Mouse (Mus musculus): ENCODE measurements at regions not wholly inside any gene's neighbourhood (a gene's known extent, or its start where the extent isn't known, plus 50 kb on each side); places are given as distances from the start of the nearest gene placed in this dataset.
"Not testable (repeated sequence)": the region's sequence is repeated elsewhere in the genome, so short reads cannot be mapped to it uniquely, and the experiment has no call there.

DNA sequence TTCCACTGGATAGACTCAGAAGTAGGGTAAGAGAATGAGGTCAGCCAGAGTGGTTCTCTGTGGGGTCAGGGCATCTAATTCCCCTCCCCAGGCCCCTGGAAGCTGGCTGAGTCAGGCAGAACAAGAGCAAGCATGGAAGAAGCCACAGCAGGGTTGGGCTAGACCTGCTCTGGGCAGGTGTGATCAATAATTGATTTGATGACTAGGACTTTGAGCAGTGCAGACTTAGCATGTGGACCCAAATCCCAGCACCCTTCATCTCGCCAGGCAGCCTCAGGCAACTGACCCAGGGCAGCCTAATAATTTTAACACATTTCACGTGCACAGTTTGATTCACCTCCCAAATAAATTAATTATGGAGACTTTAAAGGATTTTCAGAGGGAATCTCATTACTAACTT lies 67.2 kb downstream of the Qdpr start:
- Histone ChIP-seq H3K27me3 (replicated peaks) (no peaks in the 10 kb centered on the region), H3K4me3 (replicated peaks) (no peak overlapping the region), H3K4me1 (replicated peaks) (no peaks in the 10 kb centered on the region), H3K4me2 (replicated peaks) (no peak overlapping the region), H3K36me3 (no peaks in the 10 kb centered on the region), H3K9ac (no peak overlapping the region), H3K9me3 (no peaks in the 10 kb centered on the region), H3K27ac (no peak overlapping the region)
- no peak for ATAC-seq
- 72% methylated on average over 2 of the region's 2 CpGs for WGBS

DNA sequence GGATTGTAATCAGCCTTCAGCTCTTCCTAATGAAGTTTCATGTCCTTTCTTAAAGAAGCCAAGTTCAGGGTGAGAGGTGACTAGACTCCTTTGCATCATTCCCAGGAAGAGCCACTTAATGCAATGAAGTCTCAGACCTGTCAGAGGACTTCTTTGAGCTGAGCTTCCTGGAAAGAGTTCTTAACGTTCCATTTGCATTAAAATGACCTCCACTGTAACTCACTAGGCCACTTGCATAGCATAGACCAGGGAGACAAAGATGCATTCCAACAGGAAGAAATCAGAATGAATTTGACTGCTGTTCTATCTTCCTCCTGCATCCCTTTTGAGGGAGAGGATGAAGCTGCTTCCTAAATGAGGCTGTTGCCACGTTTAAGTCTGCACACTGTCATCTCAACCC lies 71.5 kb downstream of the Qdpr start:
- H3K9ac ChIP-seq: no peak overlapping the region
- no peaks in the 10 kb centered on the region for H3K9me3 ChIP-seq
- no peaks in the 10 kb centered on the region for H3K4me1 ChIP-seq (replicated peaks)
- 9% methylated on average over 2 of the region's 2 CpGs for WGBS
- no peaks in the 10 kb centered on the region for H3K36me3 ChIP-seq
- no peak overlapping the region for H3K27ac ChIP-seq
- H3K27me3 ChIP-seq (replicated peaks): no peaks in the 10 kb centered on the region
- ATAC-seq: no peak
- H3K4me3 ChIP-seq (replicated peaks): no peak overlapping the region
- H3K4me2 ChIP-seq (replicated peaks): no peak overlapping the region

GRCm38 (mm10) chr5:45373069-45373468 lies 77.0 kb downstream of the Qdpr start:
- H3K9me3 ChIP-seq: no peaks in the 10 kb centered on the region
- no peak for ATAC-seq
- H3K27me3 ChIP-seq (replicated peaks): no peaks in the 10 kb centered on the region
- 70% methylated on average over 2 of the region's 2 CpGs for WGBS
- no peaks in the 10 kb centered on the region for H3K36me3 ChIP-seq
- no peak overlapping the region for H3K9ac ChIP-seq
- H3K4me3 ChIP-seq (replicated peaks): no peak overlapping the region
- no peak overlapping the region for H3K4me2 ChIP-seq (replicated peaks)
- no peaks in the 10 kb centered on the region for H3K4me1 ChIP-seq (replicated peaks)
- H3K27ac ChIP-seq: no peak overlapping the region

GRCm38 (mm10) chr5:45368451-45368850 lies 81.6 kb downstream of the Qdpr start:
- no peak for ATAC-seq
- WGBS: 38% methylated on average over 6 of the region's 6 CpGs
- H3K9ac ChIP-seq: no peak overlapping the region
- H3K9me3 ChIP-seq: no peaks in the 10 kb centered on the region
- no peak overlapping the region for H3K4me3 ChIP-seq (replicated peaks)
- H3K27me3 ChIP-seq (replicated peaks): no peaks in the 10 kb centered on the region
- H3K4me2 ChIP-seq (replicated peaks): no peak overlapping the region
- H3K36me3 ChIP-seq: no peaks in the 10 kb centered on the region
- H3K27ac ChIP-seq: no peak overlapping the region
- H3K4me1 ChIP-seq (replicated peaks): no peaks in the 10 kb centered on the region

DNA sequence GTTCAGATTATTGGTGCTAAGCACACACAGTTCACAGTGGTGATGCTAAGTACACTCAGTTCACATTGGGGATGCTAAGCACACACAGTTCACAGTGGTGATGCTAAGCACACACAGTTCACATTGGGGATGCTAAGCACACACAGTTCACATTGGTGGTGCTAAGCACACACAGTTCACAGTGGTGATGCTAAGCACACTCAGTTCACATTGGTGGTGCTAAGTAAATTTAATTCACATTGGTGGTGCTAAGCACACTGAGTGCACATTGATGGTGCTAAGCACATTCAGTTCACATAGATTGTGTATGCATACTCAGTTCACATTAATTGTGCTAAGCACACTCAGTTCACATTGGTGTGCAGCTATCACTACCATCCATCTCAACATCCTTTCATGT lies 89.8 kb downstream of the Qdpr start:
- Histone ChIP-seq H3K27me3 (replicated peaks) (no peaks in the 10 kb centered on the region), H3K36me3 (no peaks in the 10 kb centered on the region), H3K27ac (no peak overlapping the region), H3K9me3 (no peaks in the 10 kb centered on the region), H3K4me2 (replicated peaks) (no peak overlapping the region), H3K4me3 (replicated peaks) (no peak overlapping the region), H3K4me1 (replicated peaks) (no peaks in the 10 kb centered on the region), H3K9ac (no peak overlapping the region)
- ATAC-seq: no peak

DNA sequence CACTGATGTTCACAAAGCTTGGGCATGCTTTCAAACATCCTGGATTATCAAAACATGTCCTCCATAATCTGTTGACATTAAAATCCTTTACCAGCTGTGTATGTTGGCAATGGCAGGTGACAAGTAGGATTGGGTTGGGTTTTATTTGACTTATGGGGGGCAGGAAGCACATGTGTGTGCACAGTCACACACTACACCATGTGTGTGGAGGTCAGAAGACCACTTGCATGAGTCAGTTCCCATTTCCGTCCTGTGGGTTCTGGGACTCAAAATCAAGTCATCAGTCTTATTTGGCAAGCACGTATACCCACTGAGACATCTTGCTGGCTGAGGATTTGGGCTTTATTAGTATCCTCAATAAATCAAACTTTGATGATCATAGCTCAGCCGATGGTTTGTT lies 109.6 kb downstream of the Qdpr start:
- no peak for ATAC-seq
- H3K9ac ChIP-seq: no peak overlapping the region
- H3K36me3 ChIP-seq: no peaks in the 10 kb centered on the region
- no peak overlapping the region for H3K4me2 ChIP-seq (replicated peaks)
- WGBS: 73% methylated on average over 3 of the region's 3 CpGs
- no peaks in the 10 kb centered on the region for H3K4me1 ChIP-seq (replicated peaks)
- H3K27me3 ChIP-seq (replicated peaks): no peaks in the 10 kb centered on the region
- no peak overlapping the region for H3K27ac ChIP-seq
- no peak overlapping the region for H3K4me3 ChIP-seq (replicated peaks)
- no peaks in the 10 kb centered on the region for H3K9me3 ChIP-seq

DNA sequence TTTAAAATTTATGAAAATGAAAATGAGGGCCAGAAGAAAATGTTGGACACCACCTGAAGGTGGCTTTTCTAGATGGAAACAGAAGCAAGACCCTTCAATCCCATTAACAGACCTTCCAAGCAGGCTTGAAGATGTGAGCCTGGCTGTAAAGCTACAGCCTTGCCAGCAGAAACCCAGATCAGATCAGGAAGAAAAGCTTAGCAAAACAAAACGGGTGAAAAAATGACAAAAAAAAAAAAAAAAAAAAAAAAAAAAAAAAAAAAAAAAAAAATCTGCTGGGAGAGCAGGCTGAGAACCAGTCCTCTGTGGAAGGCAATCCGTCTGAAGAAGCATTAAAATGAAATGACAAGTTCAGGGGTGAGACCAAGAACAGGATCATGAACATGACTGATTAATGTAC lies 113.2 kb downstream of the Qdpr start:
- 60% methylated on average over 2 of the region's 2 CpGs for WGBS
- H3K9ac ChIP-seq: no peak overlapping the region
- H3K9me3 ChIP-seq: no peaks in the 10 kb centered on the region
- no peaks in the 10 kb centered on the region for H3K4me1 ChIP-seq (replicated peaks)
- no peak overlapping the region for H3K27ac ChIP-seq
- ATAC-seq: no peak
- no peaks in the 10 kb centered on the region for H3K36me3 ChIP-seq
- no peak overlapping the region for H3K4me3 ChIP-seq (replicated peaks)
- no peaks in the 10 kb centered on the region for H3K27me3 ChIP-seq (replicated peaks)
- no peak overlapping the region for H3K4me2 ChIP-seq (replicated peaks)

DNA sequence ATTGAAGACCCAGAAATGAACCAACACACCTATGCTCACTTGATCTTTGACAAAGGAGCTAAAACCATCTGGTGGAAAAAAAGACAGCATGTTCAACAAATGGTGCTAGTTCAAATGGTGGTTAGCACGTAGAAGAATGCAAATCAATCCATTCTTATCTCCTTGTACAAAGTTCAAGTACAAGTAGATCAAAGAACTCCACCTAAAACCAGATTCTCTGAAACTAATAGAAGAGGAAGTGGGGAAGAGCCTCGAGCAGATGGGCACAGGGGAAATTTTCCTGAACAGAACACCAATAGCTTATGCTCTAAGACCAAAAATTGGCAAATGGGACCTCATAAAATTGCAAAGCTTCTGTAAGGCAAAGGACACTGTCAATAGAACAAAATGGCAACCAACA lies 125.6 kb downstream of the Qdpr start:
- not testable (repeated sequence) for H3K4me3 ChIP-seq (replicated peaks); H3K9me3 ChIP-seq; H3K9ac ChIP-seq; H3K27ac ChIP-seq; H3K4me2 ChIP-seq (replicated peaks); H3K4me1 ChIP-seq (replicated peaks); H3K36me3 ChIP-seq; H3K27me3 ChIP-seq (replicated peaks); ATAC-seq
- 49% methylated on average over 2 of the region's 2 CpGs for WGBS

GRCm38 (mm10) chr5:45323500-45323899 lies 126.5 kb downstream of the Qdpr start:
- Histone ChIP-seq H3K27me3 (replicated peaks) (no peaks in the 10 kb centered on the region), H3K4me2 (replicated peaks) (no peak overlapping the region), H3K36me3 (no peaks in the 10 kb centered on the region), H3K4me3 (replicated peaks) (no peak overlapping the region), H3K4me1 (replicated peaks) (no peaks in the 10 kb centered on the region), H3K27ac (no peak overlapping the region), H3K9me3 (no peaks in the 10 kb centered on the region), H3K9ac (no peak overlapping the region)
- no peak for ATAC-seq
- WGBS: 72% methylated on average over 4 of the region's 4 CpGs

DNA sequence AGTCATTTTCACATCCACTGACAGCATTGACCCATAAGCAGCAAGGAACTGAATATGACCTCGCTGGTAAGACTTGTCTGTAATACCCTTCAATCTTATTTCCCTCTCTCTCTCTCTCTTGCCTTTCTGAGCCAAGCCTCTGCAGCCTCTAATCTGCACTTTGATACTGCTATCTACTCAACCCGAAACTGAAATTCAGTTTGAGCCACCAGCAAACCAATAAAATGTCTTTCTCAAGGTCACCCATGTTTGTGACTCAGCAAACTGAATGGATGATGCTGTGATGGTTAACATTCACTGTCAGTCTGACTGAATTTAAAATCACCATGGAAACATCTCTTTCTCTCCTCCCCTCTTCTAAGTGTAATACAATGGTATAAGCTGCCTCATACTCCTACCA lies 132.0 kb downstream of the Qdpr start:
- no peak overlapping the region for H3K4me3 ChIP-seq (replicated peaks)
- H3K27ac ChIP-seq: no peak overlapping the region
- no peak overlapping the region for H3K9ac ChIP-seq
- 66% methylated on average over 2 of the region's 2 CpGs for WGBS
- H3K27me3 ChIP-seq (replicated peaks): no peaks in the 10 kb centered on the region
- H3K4me1 ChIP-seq (replicated peaks): no peaks in the 10 kb centered on the region
- H3K4me2 ChIP-seq (replicated peaks): no peak overlapping the region
- no peaks in the 10 kb centered on the region for H3K9me3 ChIP-seq
- H3K36me3 ChIP-seq: no peaks in the 10 kb centered on the region
- no peak for ATAC-seq

DNA sequence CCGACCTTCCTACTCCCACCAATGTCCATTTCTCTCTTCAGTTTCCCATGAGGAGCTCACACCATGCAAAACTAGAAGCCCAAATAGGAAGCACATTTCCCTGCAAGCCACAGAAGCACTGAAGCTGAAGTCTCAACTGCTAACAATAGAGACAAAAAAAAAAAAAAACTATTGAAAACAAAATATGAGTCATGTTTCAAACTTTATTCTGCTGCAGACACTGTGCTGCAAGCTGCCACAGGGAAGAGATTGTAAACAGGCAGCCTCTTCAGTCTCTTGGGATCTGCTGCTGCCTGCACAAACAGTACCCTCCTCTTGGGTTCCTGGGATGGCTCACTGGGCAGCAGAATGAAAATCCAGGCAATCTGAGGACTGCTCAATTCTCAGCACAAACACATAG lies 148.9 kb downstream of the Qdpr start:
- 87% methylated on average over 1 of the region's 1 CpGs for WGBS
- H3K27me3 ChIP-seq (replicated peaks): no peaks in the 10 kb centered on the region
- no peak overlapping the region for H3K4me3 ChIP-seq (replicated peaks)
- H3K4me2 ChIP-seq (replicated peaks): no peak overlapping the region
- no peaks in the 10 kb centered on the region for H3K9me3 ChIP-seq
- no peaks in the 10 kb centered on the region for H3K36me3 ChIP-seq
- no peaks in the 10 kb centered on the region for H3K4me1 ChIP-seq (replicated peaks)
- H3K27ac ChIP-seq: no peak overlapping the region
- no peak for ATAC-seq
- H3K9ac ChIP-seq: no peak overlapping the region

- H3K4me3 ChIP-seq (replicated peaks): no peak overlapping the region
- no peak overlapping the region for H3K9ac ChIP-seq
- no peak overlapping the region for H3K4me2 ChIP-seq (replicated peaks)
- no peaks in the 10 kb centered on the region for H3K9me3 ChIP-seq
- H3K27me3 ChIP-seq (replicated peaks): no peaks in the 10 kb centered on the region
- ATAC-seq: no peak
- 33% methylated on average over 2 of the region's 2 CpGs for WGBS
- no peaks in the 10 kb centered on the region for H3K36me3 ChIP-seq
- H3K27ac ChIP-seq: no peak overlapping the region
- H3K4me1 ChIP-seq (replicated peaks): no peaks in the 10 kb centered on the region
These were observed 151.2 kb downstream of the Qdpr start for GRCm38 (mm10) chr5:45298872-45299271.

DNA sequence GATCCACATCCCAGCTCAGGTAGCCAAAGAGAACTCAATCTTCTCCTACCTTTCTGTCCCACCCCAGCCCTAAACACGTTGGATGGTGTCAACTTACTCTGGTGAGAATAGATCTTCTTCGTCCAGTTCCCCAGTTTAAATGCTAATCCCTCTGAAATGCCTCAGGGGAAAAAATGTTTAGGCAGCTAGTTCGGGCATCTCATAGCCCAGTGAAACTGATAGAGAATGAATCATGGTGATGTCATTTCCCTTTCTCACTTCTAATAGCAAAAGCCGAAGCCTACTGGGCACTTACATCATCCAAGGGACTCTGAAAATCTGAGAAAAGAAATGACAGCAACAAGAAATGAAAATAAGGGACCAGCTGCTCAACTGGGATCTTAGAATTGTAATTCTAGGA lies 154.9 kb downstream of the Qdpr start:
- Histone ChIP-seq H3K36me3 (no peaks in the 10 kb centered on the region), H3K27ac (no peak overlapping the region), H3K4me3 (replicated peaks) (no peak overlapping the region), H3K4me1 (replicated peaks) (no peaks in the 10 kb centered on the region), H3K4me2 (replicated peaks) (no peak overlapping the region), H3K9ac (no peak overlapping the region), H3K27me3 (replicated peaks) (no peaks in the 10 kb centered on the region), H3K9me3 (no peaks in the 10 kb centered on the region)
- 65% methylated on average over 4 of the region's 4 CpGs for WGBS
- no peak for ATAC-seq
